Mouse (Mus musculus): ENCODE measurements around the gene Rbfox3. TPM values are rescaled to one million over a fixed set of nuclear protein-coding genes. Genes with fewer than 3 reads are reported as not detected.

The Rbfox3 gene
- total RNA-seq, 2 experiments from 2014 or later, result 276 to 303 TPM

- no peak overlapping the region for H3K4me3 ChIP-seq
- no peak for TF ChIP-seq CTCF (conservative IDR thresholded peaks at IDR 0.05)
- DNase-seq (ENCODE audit: low spot score in 2 of 2), result no peak
- peak overlapping the region; percentile 52; the same call in 1 of the 2 replicates for H3K27ac ChIP-seq
These were observed 90.0 kb downstream of the Rbfox3 start for GRCm38 (mm10) chr11:118821353-118821752.

GRCm38 (mm10) chr11:118818528-118818927, 92.9 kb downstream of the Rbfox3 start:
- Histone ChIP-seq H3K4me3 (no peak overlapping the region), H3K27ac (peak overlapping the region; percentile 46)
- no peak for TF ChIP-seq CTCF (conservative IDR thresholded peaks at IDR 0.05)
- DNase-seq (ENCODE audit: low spot score in 2 of 2), result no peak

GRCm38 (mm10) chr11:118815118-118815517, 96.3 kb downstream of the Rbfox3 start:
- no peak for TF ChIP-seq CTCF (conservative IDR thresholded peaks at IDR 0.05)
- Histone ChIP-seq H3K4me3 (no peak overlapping the region), H3K27ac (peak overlapping the region; percentile 81)
- DNase-seq (ENCODE audit: low spot score in 2 of 2), result peak; percentile 48 to 57

DNA sequence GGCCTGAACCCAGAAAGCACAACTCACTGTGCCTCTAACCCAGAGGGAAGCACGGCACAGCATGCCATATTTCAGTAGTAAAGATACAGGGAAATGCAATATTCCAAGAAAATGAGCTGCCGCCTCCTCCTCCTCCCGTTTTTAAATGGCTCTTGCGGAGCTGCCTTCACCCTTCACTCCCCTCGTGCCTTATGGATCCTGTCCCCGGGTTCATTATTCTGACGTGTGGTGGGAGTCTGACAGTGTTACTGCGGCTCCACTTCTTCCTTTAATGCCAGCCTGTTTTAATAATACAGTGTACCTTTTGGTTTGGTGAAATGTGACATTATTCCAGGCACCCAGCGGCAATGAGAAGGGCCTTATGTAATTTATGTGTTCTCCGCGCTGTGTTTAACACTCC, 97.5 kb downstream of the Rbfox3 start:
- Histone ChIP-seq H3K27ac (peak overlapping the region; percentile 81), H3K4me3 (peak overlapping the region; percentile 9; the same call in 1 of the 2 replicates)
- no peak for DNase-seq (ENCODE audit: low spot score in 2 of 2)
- no peak for TF ChIP-seq CTCF (conservative IDR thresholded peaks at IDR 0.05)

DNA sequence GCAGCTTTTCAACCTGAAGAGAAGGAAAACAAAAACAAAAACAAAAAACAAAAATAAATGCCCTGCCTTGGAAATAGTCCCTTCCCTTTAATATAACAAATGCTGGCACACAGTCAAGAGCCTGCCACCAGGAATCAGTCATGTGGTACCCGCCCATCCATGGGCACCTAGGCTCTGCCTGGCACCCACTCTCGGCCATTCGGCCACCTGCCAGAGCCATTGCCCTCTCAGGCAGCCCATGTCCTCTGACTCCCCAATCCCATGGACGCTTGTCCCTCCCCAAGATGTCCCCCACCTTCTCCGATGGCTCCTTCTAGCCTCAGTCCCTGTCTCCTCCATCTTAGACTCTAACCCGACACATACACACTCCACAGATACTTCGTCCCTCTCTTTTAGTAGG, 100.0 kb downstream of the Rbfox3 start:
- DNase-seq (ENCODE audit: low spot score in 2 of 2), result no peak
- Histone ChIP-seq H3K27ac (peak overlapping the region; percentile 55; the same call in 1 of the 2 replicates), H3K4me3 (no peak overlapping the region)
- no peak for TF ChIP-seq CTCF (conservative IDR thresholded peaks at IDR 0.05)

- H3K27ac ChIP-seq, result peak overlapping the region; percentile 65
- no peak for DNase-seq (ENCODE audit: low spot score in 2 of 2)
- TF ChIP-seq CTCF (conservative IDR thresholded peaks at IDR 0.05), result no peak
- no peak overlapping the region for H3K4me3 ChIP-seq
These were observed 103.9 kb downstream of the Rbfox3 start for GRCm38 (mm10) chr11:118807511-118807910.

DNA sequence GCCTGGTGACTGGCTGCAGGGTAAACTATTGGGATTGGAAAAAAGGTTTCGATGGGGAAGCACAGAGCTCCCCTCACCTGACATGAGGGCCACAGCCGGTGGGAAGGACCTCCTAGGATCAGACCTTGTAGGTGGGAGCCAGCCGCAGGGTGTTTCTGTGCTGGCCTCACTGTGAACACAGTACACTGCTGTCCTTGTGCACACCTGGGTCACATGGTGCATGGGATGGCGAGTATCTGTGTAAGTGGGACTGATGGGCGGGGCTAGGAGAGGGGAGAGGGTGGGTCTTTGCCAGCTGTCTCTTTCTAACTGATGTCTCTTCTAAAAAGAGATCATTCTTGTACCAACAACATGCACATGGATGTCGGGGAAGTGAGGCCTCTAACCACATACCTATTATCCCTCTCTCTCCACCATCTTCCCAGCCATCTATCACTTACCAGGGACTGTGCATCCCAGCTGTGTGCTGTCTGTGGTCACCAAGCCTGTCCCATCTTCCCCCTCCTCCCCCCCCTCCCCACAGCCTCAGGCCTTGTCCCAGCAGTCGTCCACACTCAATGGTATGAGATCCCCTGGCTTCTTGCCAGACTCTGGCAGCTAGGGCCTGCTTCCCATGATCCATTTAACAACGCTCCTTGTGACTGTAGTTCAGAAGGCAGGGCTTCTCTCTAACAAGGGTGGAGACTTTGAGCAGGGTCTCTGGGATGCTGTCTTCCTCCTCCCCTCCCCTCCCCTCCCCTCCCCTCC, 116.4 kb downstream of the Rbfox3 start:
- TF ChIP-seq CTCF (conservative IDR thresholded peaks at IDR 0.05), result no peak
- no peak overlapping the region for H3K4me3 ChIP-seq
- peak overlapping the region; percentile 97 for H3K27ac ChIP-seq
- DNase-seq (ENCODE audit: low spot score in 2 of 2), result no peak

GRCm38 (mm10) chr11:118793639-118794021, 117.8 kb downstream of the Rbfox3 start:
- no peak for TF ChIP-seq CTCF (conservative IDR thresholded peaks at IDR 0.05)
- Histone ChIP-seq H3K27ac (peak overlapping the region; percentile 97), H3K4me3 (peak overlapping the region; percentile 19; the same call in 1 of the 2 replicates)
- DNase-seq (ENCODE audit: low spot score in 2 of 2), result peak; percentile 77 to 83

DNA sequence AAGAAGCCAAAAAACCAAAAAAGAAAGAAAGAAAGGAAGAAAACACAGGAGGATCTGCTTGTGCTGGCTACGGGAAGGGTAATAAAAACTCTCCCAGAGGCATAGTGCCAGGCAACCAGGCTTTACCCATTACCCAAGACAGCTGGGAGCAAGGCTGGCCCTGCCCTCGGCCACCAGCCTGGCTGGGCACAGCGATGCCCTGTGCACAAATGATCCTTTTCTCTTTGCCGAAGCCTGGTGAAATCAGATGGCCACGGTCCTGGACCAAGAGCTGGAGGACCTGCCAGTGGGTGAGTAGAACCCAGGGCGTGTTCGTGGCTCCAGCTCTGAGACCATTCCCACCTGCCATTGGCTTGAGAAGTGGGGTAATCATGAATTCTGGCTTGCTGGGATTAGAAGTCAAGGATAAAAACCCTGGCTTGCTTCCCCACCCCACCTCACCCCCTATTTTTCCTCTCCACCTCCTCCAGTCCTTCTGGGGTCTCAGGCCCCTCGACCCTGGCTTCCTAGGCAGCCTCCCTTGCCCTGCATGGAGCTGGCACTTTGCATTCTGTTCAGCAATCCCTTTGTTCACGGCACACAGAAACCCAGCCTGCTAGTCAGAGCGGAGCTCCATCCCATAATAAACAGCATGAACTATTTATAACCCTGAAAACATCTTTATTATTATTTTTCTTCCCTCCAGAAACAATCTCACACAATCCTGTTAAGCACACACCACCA, 118.3 kb downstream of the Rbfox3 start:
- no peak for TF ChIP-seq CTCF (conservative IDR thresholded peaks at IDR 0.05)
- peak in 1 of 2 experiments; percentile 39 for DNase-seq (ENCODE audit: low spot score in 2 of 2)
- peak overlapping the region; percentile 19 for H3K4me3 ChIP-seq
- H3K27ac ChIP-seq, result peak overlapping the region; percentile 97

GRCm38 (mm10) chr11:118792163-118792915, 119.1 kb downstream of the Rbfox3 start:
- peak; percentile 78 to 84 for DNase-seq (ENCODE audit: low spot score in 2 of 2)
- H3K4me3 ChIP-seq, result no peak overlapping the region; the same call in 1 of the 2 replicates
- no peak for TF ChIP-seq CTCF (conservative IDR thresholded peaks at IDR 0.05)
- H3K27ac ChIP-seq, result peak overlapping the region; percentile 97

DNA sequence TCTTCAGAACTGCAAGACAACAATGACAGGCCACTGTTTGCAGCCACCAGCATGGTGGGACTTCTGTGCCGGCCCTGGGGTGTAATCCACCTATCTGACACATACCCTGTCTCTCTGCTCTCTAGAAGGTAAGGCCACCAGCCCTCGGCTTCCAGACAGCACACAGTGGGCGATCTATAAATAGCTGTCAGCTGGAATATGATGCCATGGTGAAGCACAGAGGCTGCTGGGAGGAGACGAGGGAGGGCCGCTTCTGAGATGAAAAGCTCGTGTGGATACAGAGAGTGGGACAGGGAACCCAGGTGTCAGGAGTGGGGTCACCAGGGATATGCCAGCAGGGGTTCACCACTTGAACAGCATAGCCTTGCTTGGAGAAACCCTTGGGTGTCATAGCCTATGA, 120.0 kb downstream of the Rbfox3 start:
- Histone ChIP-seq H3K27ac (peak overlapping the region; percentile 97), H3K4me3 (no peak overlapping the region)
- DNase-seq (ENCODE audit: low spot score in 2 of 2), result peak; percentile 47 to 59
- TF ChIP-seq CTCF (conservative IDR thresholded peaks at IDR 0.05), result no peak

DNA sequence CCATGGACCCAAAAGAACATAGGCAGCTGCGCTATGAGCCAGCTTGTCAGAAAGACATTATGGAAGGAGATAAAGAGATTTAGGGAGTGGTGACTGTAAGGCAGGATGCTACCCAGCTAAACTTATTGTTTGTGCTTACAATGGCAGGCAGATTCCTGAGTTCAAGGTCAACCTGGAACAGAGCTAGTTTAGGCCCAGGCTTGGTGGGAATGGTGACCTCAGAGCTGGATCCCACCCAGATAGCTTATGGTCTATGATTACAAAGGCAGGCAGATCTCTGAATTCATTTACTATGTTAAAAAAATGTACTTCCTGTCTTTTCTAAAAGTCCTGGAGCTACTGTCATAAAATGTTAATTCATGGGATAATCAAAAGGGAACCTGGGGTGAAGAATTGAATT, 123.3 kb downstream of the Rbfox3 start:
- no peak for DNase-seq (ENCODE audit: low spot score in 2 of 2)
- no peak overlapping the region for H3K4me3 ChIP-seq
- H3K27ac ChIP-seq, result no peak overlapping the region
- TF ChIP-seq CTCF (conservative IDR thresholded peaks at IDR 0.05), result no peak

DNA sequence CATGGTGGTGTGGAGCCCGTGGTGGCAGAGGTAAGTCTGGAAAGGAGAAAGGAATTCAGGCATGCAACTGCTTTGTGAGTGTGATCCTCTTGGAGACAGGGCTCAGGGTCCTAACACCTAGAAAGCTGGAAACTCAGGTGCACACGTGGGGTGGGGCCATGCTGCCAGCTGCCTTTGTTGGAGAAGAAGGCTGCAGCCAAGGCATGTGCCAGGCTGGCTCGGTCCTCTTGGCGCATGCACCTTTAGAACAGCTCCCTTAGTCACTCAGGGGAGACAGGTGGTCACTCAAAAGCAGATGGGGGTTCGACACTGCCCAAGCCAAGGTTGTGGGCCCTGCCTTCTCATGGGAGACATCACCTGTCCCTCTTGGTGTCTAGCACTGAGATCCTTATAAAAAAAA, 128.7 kb downstream of the Rbfox3 start:
- peak overlapping the region; percentile 44; the same call in 1 of the 2 replicates for H3K27ac ChIP-seq
- no peak overlapping the region for H3K4me3 ChIP-seq
- no peak for TF ChIP-seq CTCF (conservative IDR thresholded peaks at IDR 0.05)
- DNase-seq (ENCODE audit: low spot score in 2 of 2), result no peak

Measured in layer of hippocampus, adult 2 months (tissue).